Mouse (Mus musculus): Measurements from ENCODE around the gene Tsc22d2.

DNA sequence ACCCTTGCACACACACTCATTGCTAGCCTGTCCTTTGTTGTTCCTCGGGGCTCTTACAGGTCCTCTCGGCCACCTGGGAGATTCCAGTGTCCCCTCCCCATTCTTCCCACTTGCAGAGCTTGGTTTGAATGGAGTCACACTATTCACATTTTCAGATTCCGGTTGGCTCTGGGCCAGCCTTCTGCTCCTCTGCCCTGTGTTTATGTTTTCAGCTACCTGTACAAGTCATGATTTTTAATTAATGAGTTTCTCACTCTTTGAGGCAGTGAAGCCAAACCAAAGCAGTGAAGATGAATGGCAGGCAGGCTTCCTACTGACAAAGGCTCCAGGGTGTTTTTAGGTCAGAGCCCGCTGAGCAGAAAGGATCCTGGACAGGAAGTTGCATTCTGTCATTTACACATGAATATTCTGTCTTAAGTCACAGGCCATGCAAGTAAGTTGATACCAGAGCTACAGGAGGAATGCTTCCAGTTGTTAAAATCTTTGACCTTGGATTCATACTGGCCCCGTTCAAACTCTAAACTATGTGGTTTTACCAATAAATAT lies 36.9 kb upstream of the Tsc22d2 start:
- TF ChIP-seq CTCF (IDR thresholded peaks at IDR 0.05; ENCODE audit: low read depth) (no peak), EP300 (optimal IDR thresholded peaks at IDR 0.05) (no peak)

Data from stomach, postnatal 0 days (tissue).